Mouse (Mus musculus): Measurements from ENCODE around the gene Chmp2b.

Chmp2b gene

DNA sequence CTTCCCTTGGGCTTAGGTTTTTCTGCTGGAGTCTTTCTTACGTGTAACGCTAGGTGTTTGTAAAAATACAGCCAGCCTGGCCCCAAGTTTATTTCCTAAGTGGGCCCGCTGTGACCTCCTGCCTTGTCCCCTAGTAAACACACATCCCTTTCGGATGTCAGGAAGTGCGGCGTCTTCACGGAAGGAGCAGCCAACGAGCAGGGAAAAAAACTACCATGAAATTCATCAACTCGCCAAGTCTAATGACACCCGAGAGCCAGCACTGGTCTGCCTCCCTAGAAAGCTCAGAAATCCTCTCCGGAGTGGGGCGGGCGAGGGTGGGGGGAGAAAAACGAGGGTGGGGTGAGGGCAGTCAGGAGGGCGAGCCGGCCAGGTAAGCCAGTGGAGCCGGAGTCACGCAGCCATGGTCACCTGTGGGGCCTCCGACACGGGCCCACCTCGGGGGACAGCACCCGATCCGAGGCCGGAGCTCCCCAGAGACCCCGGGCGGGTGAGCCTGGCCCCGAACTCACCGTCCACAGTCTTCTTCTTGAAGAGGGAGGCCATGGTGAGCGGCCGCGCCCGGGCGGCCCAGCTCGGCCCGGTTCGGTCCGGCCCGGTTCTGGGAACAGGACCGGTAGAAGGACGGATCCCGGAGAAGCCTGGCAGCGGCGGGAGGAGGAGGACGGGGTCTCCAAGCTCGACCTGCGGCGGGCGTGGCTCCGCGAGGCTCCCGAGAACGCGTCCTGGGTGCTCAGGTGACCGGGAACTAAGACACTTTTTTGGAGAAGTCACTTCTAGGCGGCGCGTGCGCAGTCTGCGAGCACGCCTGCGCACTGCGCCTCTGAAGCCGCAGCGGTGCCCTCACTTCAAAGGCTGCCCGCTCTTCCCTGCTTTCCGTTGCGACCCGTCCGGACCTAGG is at the start of gene Chmp2b:
Chmp2b (minus strand) TSS at position 764 of the 901 bp plus-strand sequence.
- peak; percentile 86 for DNase-seq

GRCm38 (mm10) chr16:65611678-65612077 is 49.2 kb upstream of the Chmp2b start:
- DNase-seq, result no peak

GRCm38 (mm10) chr16:65600798-65601197 is 38.3 kb upstream of the Chmp2b start:
- DNase-seq, result no peak

DNA sequence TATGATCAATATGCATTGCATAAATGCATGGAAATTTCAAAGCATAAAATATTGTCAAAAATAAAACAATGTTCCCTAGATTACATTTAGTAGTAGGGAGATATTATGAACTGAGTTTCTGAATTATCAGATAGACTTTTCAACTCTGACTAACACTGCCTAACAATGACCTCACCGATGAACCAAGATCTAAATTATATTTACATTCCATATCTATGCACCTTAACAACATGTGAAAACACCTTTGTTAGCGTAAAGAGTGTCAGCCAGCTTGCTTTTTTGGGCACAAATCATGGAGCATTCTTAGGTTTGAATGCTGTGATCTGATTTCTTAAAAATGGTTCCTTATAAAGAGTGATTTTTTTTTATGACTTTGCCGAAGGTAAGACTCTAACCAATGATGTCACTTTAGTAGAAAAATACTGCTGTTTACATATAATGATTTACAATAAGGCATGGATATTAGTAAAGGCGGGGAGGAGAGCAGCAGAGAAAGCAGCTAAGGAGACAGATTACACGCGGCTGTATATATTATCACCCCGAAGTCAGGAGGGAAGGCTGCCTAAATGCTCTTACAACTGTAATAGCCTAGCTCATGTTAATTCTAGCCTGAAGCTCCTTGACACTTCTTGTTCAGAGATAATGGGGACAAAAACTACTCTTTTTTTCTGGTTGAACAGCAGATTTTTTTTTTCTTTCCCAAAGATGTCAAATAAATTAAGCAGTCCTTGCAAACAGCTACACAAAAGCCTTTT is 23.8 kb upstream of the Chmp2b start:
- DNase-seq, result no peak

- DNase-seq, result no peak
Observed at GRCm38 (mm10) chr16:65585699-65586098, 23.2 kb upstream of the Chmp2b start.

- DNase-seq, result no peak
Observed at GRCm38 (mm10) chr16:65577298-65578029, 14.9 kb upstream of the Chmp2b start.

GRCm38 (mm10) chr16:65568853-65569252 is 6.3 kb upstream of the Chmp2b start:
- no peak for DNase-seq

GRCm38 (mm10) chr16:65564951-65565350 is 2.4 kb upstream of the Chmp2b start:
- DNase-seq, result no peak

- DNase-seq, result no peak
Observed at GRCm38 (mm10) chr16:65564306-65564705, 1.8 kb upstream of the Chmp2b start.

- DNase-seq, result no peak
Observed at GRCm38 (mm10) chr16:65562864-65563206, 309 bp upstream of the Chmp2b start.

GRCm38 (mm10) chr16:65560996-65561962 is 1.2 kb downstream of the Chmp2b start:
- no peak for DNase-seq

DNA sequence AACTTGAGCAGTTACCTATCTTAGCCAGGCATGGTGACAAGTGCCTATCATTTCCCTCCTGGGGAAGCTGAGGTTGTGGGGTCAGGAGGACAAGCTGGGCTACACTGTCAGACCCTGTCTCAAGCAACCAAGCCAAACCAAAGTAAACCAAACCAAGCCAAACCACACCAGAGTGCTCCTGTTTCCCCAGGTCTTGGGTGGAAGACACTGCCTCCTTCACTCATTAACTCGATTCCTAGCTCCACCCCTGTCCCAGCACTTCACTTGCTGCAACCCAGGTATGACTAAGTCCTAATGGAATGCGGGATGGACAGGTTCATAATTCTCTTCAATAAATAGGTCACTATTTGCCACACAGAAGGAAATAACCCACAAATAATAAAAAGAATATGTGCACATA is 2.9 kb downstream of the Chmp2b start:
- DNase-seq, result no peak

DNA sequence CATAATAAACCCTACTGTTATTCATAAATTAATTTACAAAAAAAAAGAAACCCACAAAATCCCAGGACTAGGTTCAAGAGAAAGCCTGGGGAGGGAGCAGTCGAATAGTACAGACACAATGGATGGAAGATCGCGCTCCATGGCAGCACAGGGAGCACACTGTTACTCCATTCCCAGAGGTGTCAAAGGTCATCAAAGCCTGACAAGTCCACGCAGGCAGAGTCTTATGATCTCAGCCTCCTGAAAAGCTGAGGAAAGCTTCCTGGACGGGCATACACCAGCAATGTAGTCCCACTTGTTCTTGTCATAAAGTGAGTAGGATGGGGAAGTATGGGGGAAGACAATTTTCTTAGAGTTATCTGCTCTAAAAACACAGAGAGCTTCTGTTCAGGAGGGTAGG is 5.2 kb downstream of the Chmp2b start:
- DNase-seq, result no peak

GRCm38 (mm10) chr16:65554267-65554666 is 8.3 kb downstream of the Chmp2b start:
- no peak for DNase-seq

GRCm38 (mm10) chr16:65550814-65551213 is 11.7 kb downstream of the Chmp2b start:
- DNase-seq, result no peak

DNA sequence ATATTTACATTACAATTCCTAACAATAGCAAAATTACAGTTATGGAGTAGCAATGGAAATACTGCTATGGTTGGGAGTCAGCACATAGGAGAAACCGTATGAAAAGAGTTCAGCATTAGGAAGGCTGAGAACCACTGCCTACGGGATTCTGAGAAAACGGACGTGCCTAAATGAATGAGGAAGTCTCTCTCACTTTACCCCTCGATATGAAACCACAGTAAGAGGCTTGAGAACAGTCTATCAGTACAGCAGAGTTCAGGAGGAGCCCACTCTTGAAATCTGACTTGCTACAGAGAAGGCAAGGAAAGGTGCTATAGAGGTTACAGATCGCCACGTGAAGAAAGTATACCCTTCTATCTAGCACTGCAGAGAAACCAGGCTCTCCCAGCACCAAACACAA is 13.6 kb downstream of the Chmp2b start:
- no peak for DNase-seq

GRCm38 (mm10) chr16:65543676-65544293 is 18.7 kb downstream of the Chmp2b start:
- DNase-seq, result no peak

DNA sequence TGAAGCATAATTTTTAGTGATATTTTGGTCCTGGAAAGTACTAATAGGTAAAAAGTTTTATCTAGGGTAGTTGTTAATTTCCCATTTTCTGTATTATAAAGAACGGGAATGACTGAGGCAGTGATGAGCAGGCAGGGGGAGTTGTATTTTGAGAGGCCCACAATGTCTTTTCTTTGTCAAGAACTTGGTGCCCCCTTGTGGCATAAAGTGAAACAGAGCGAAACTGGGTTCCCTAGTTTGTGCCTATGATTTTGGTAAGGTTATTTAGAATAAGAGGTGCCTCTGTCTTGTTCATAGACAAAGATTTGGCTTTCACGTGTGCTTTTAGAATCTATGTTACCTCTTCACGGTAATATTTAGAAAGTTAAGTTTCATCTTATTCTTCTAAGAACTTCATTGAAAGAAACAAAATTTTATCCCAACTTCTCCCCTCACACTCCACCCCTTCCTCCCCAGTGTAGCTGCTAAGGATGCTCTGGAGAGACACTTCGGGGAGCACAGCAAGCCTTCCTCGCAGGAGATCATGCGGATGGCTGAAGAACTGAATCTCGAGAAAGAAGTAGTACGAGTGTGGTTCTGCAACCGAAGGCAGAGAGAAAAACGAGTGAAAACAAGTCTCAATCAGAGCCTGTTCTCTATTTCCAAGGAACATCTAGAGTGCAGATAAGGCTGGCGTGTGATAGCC is 29.1 kb downstream of the Chmp2b start:
- peak; percentile 25 for DNase-seq

DNA sequence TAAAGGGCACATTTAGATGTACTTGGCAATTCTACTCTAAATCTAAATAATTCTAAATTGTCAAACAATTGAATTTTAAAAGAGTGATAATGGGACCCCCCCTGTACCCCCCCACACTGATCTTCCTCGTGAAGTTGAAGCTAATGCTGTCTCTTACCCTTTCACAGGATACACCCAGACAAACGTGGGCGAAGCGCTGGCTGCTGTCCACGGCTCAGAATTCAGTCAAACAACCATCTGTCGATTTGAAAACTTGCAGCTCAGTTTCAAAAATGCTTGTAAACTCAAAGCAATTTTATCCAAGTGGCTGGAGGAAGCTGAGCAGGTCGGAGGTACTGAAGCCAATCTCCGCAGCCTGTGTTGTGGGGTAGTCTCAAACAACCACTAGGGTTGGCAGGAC is 30.9 kb downstream of the Chmp2b start:
- DNase-seq, result peak; percentile 75

GRCm38 (mm10) chr16:65529589-65529988 is 32.9 kb downstream of the Chmp2b start:
- DNase-seq, result no peak

GRCm38 (mm10) chr16:65526695-65527094 is 35.8 kb downstream of the Chmp2b start:
- DNase-seq, result no peak
